Mouse (Mus musculus): ENCODE measurements around the gene Ttyh2.

The Ttyh2 gene

DNA sequence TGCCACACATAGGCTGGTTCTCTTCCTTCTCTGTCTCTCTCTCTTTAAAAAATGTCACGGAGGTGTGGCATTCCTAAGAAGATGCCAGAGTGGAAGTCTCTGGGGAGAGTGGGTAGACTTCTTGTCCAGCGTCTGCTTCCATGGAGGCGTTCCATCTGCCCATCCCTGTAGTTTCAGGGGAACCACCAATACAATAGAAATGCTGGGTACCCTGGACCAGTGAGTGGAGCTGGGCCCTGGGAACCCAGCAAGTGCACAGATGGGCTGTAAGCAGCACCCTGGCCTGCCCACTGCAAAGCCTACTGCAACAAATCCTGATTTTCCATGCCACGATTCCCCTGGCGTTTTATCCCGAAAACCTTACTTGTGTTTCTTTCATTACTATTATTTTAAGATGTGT lies 39.3 kb downstream of the Ttyh2 start:
- DNase-seq, result no peak

DNA sequence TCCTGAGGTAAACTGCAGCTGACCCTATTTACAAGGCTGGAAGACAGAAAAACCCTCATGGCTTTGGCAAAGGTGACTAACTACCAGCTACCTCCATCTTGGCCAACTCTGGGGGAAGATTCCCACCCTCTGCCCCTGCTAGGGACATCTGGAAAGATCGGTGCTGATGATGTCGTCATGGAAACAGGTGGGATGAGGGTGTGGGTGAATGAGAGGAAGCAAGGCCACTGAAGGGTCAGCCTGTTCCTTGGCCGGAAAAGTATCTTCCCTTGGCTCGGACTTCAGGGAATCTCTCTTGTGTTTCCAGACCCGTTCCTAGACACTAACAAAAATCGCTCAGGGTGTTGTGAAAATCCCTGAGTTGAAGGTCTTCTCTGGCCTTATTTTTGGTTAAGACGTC lies 40.3 kb downstream of the Ttyh2 start:
- DNase-seq, result no peak

DNA sequence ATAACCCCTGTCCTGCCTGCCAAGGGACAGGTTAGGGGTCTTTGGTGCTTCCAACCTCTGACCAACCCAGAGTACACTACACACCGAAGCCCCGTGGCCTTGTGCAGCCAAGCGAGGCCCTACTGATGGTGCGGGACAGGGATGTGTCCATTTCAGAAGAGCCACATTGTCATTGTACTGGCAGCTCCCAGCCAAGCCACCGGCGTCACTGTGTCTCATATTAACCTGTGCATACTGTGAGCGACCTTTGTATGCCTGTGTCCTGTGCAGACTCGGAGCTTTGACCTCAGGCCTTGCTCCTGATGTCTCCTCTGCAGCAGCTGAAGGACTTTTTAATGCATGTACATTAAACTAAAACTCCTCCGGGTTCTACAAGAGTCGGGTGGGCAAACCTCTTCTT lies 45.3 kb downstream of the Ttyh2 start:
- no peak for DNase-seq

DNA sequence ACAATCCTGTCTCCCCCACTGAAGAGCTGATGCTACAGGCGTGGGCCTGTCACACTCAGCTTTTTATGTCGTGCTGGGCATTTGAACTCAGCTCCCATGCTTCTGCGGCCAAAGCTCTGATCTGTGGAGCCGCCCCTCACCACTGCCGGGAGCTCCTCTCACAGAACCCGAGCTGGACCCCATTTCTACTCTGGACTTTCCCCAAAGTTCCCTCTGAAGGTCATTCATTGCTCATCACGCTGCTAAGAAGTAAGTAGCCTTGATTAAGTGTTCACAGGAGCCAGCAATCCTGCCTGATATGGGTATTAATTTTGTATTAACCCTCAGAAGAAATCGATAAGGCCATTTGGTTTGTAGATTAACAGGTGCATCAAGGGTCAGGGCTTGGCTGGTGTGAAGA lies 47.2 kb downstream of the Ttyh2 start:
- no peak for DNase-seq

DNA sequence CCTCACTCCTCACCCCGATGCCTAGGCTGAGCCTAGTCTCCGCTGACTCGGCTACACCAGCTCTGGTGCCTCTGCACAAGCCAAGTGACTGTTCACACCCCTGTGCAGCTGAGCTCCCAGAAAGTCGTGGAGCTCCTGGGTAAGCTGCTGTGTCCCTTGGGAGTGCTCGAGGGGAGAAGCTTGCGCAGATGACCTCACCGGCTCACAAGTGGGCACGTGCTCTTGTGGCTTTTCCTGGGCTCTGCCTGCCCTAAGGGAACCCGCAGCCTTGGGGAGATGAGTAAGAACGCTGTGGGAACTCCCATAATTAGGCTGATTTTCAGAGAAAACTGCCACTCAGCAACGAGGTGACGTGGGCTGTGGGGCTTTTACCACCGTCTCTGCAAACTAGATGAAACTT lies 47.8 kb downstream of the Ttyh2 start:
- DNase-seq, result no peak

DNA sequence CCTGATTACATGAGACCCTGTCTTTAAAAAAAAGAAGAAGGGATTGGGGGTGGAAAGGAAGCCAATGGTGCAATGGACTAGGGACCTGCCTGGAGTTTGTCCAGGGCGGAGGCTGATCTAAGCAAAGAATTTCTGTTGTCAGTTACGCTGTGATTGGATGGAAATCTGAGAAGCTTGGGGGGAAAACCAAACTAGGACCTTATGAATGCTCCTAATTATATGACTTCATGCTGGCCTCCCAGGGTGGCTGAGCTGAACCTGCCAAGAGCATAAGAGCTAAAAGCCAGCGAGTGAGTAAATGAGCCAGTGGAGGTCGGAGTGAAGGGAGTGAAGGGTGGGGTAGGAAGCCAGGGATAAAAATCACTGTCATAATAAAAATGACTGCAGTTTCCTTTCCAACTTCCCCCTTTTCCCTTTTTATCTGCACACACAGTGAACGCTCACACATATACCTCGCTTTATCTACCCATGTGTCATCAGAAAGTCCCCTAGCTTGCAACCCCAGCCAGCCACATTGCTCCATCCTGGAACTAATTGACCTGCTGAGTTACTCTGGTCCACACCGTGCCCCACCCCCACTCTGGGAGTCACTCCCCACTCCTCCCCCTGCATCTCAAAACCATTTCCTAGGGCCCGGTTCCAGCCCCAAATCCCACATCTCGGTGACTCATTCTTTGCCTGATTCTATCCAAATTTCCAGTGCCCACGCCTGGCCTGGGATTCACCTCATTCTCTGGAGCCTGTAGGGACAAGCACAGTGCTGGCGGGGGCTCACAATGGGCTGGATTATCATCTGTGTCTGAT lies 49.8 kb downstream of the Ttyh2 start:
- DNase-seq, result peak; percentile 48

DNA sequence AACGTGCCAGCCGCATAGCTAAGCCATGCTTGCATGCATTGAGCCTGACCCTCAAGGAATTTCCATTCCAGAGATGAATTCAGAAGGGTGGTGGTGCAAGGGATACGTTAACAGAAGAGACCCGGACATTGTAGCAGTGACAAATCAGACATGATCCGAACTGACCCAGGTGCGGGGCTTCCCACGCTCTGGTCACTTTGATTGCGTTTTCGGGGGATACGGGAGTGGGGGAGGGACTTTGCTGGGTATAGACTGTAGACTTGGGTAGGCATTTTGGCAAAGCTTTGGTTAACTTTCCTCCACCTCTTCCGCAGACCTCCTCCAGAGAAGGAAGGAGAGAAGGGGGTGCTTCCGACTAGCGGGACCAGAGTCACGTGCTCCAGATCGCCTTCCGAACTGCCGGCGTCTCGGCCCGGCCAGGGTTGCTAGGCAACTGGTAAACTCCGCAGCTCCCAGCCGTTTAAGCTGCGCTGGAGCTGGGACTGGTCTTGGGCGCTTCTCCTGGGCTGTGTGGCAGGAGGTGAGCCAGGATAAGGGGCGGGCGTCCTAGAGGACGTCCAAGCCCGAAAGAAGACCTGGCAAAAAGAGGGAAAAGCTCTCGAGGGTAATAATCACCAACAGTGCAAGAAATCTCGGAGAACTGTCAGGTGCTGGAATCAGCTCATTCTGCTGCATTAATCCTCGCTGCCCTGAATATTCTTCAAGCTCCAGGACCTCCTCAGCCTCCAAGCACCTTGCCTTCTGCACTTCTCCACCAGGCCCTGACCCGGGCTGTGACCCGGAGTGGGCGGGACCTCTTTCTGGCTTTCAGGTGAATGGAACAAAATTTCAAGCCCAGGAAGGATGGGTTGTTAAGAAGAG lies 52.0 kb downstream of the Ttyh2 start, which contains the start of gene Dnaic2:
Gene Dnaic2, plus strand, starts transcription at position 444 of the 861 bp plus-strand sequence.
- peak; percentile 56 for DNase-seq

DNA sequence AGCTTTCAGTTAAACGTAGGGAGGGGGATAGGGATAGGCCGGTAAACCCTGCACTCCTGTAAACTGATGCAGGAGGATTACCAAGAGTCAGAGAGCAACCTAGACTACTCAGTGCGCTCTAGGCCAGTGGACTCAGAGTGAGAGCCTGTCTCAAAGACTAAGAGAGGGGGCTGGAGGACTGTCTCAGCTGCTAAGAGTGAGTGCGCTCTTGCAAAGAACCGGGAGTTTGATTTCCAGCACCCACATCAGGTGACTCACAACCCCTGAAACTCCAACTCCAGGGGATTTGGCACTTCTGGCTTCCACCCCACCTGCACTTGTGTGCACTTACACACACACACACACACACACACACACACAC lies 52.6 kb downstream of the Ttyh2 start:
- DNase-seq, result no peak

DNA sequence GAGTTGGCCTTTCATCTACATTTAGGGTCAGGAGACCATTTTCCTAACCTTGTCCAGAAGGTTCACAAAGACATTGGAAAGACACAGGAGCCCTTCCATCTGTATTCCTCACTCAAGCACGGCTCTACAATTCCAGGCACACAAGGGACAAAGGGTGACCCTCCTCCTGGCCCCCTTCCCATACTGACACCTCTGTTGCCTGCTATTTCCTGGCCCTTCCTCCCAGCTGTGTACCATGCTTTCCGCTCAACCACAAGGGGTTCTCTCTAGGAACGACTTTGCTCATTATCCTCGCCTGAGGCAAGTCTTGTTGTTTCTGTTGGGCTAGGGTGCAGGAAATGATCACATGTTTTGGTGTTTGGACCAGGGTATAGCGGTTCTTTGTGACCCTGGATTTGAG lies 53.1 kb downstream of the Ttyh2 start:
- DNase-seq, result no peak

DNA sequence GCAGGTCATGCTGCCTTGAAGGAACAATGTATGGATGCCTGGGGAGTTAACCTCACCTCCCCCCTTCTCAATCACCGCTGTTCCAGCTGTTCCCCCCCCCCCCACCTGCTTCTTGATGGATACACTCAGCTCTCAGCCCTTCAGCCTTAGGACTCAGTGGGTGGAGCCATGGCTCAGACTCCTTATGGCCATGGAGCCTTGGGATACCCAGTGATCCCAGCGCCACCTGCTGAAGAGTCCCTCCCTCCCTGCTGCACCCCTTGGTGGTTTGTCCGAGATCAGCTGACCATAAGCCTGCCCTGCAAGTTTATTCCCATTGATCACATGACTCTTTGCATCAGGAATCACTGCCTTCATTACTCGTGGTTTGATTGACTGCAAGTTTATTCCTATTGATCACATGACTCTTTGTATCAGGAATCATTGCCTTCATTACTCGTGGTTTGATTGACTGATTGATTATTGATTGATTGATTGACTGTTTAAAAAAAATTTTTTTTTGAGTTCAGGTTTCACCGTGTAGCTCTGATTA lies 54.7 kb downstream of the Ttyh2 start:
- no peak for DNase-seq

DNA sequence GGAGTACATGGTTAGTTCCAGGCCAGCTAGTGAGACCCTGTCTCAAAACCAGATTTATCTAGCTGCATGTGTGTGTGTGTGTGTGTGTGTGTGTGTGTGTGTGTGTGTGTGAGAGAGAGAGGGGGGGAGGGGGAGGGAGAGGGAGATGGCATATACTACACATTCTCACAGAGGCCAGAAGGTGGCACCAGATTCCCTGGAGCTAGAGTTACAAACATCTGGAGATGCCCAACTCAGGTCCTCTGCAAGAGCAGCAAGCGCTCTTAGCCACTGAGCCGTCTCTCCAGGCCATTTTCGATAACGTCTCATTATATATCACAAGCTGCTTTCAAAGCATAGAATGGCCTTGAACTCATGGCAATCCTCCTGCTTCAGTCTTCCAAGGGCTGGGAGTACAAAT lies 56.5 kb downstream of the Ttyh2 start:
- no peak for DNase-seq

DNA sequence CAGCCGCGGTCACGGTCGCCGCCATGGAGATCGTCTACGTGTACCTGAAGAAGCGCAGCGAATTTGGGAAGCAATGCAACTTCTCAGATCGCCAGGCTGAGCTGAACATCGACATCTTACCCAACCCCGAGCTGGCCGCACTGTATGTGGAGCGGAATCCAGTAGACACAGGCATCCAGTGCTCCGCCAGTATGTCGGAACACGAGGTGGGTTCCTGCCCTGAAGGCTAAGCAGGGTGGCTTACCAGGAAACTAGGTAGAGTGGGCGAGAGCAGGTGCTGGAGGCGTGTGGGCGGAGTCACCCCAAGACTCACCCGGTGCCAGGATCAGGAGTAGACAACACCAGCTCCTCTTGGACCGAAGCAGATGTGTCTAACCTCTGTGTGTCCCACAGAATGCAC lies 57.7 kb downstream of the Ttyh2 start:
- no peak for DNase-seq

DNA sequence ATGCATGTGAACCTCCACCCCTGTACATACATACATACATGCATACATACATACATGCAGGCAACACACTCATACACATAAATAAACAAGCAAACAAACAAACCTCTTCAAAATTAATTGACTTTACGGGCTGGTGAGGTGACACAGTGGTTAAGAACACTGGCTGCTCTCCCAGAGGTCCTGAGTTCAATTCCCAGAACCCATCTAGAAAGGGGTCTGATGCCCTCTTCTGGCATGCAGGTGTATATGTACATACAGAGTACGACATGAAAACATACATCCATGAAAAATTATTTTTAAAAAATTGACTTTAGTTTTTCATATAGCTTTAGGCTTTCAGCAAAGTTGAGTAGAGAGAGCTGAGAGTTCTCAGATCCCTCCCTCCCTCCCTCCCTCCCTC lies 60.9 kb downstream of the Ttyh2 start:
- no peak for DNase-seq

DNA sequence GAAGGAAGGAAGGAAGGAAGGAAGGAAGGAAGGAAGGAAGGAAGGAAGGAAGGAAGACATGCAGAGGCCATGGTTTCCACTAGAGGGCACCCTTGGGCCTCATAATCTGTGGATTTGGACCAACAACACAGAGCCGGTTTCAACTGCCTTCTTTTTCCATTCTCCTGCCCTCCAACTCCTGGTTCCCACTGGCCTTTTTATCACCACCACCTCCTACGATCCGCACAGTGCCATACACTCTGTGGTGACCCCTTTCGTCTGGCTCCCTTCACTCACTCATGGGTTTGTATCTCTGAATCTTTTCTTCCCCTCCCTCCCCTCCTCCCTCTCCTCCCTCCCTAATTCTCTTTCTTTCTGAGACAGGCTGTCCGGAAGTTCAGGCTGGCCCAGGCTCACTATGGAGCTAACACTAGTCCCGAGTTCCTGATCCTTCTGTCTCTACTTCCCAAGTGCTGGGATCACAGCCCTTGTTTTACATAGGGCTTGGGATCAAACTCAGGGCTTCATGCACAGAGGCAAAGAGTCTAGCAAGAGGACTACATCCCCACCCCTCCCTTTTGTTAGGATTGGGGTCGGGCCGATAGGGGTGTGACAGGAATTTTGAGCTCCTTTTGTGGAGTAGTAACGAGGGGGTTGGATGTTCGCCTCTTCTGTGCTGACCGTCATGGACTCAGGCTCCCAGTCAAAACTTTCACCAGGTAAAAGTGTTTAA lies 61.8 kb downstream of the Ttyh2 start:
- DNase-seq, result peak; percentile 78

DNA sequence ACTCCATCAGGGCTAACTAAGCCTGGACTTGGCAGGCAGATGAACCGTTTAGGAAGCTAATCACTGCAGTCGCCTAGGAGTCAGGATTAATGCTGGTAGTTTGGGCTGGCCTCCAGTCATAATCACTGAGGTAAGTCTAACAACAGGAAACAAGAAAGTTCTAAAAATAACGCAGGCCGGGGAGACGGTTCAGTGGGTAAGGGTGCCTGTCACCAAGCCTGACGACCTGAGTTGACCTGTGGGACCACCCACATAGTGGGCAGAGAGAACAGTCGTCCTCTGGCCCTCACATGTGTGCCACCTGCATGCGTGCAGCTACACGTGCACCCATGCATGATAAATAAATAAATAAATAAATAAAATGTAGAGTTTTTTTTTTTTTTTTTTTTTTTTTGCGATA lies 65.4 kb downstream of the Ttyh2 start:
- DNase-seq, result no peak

DNA sequence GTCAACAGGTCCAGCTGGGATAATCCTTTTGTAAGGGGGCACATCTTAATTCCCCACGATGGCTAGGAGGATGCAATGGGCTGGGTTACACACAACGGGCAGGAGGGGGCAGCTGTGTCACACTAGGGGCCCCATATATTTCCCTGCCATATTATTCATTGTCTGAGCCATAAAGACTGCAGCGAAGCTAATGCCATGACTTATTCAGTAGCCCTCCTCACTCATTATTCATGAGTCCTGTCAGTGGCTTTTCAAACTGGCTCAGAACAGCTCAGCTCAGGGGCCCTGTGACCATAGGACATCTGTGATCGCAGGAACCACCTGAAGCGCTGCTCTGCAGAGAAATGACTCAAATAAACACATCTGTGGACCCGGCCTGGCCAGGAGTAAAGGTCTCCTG lies 66.2 kb downstream of the Ttyh2 start:
- DNase-seq, result no peak

DNA sequence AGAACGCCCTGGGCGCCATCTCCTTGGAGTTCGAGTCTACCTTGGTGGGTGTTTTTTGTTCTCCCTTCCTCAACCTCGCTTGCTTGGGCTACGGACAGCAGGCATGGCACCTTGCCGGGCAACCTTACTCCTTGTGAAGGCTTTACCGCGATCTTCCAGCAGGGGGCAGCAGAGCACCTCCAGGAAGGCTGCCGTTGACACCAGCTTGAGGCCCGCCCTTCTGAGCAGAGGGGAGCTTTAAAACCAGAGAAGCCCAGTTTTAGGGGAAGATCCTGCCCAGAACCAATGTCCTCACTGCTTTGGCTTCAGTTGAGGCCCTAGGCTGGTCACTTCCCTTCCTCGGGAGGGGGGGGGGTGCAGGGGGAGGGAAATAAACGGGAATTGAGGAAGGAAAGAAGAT lies 69.9 kb downstream of the Ttyh2 start:
- peak; percentile 95 for DNase-seq

DNA sequence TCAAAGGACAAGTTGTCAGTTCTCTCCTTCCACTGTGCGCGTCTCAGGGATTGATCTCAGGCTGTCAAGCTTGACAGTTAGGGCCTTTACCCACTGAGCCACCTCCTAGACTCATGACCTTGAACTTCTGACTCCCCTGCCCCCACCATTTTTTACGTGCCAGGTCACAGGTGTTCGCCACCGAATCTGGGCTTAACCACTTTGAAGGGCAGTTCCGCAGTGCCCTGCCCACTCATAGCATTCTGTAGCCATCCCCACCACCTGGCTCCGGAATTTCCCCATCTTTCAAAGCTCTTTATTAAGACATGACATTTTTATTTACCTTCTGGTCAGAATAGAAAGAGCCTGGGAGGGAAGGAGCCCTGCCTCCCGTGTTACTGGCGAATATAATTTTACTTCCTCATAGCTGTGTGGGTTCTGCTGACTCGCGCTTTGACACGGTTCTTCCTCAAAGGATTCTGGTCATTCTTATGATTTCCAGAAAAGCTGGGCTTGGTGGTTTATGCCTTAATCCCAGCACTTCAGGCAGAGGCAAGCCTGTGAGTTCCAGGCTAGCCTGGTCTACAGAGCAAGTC lies 72.4 kb downstream of the Ttyh2 start:
- no peak for DNase-seq

DNA sequence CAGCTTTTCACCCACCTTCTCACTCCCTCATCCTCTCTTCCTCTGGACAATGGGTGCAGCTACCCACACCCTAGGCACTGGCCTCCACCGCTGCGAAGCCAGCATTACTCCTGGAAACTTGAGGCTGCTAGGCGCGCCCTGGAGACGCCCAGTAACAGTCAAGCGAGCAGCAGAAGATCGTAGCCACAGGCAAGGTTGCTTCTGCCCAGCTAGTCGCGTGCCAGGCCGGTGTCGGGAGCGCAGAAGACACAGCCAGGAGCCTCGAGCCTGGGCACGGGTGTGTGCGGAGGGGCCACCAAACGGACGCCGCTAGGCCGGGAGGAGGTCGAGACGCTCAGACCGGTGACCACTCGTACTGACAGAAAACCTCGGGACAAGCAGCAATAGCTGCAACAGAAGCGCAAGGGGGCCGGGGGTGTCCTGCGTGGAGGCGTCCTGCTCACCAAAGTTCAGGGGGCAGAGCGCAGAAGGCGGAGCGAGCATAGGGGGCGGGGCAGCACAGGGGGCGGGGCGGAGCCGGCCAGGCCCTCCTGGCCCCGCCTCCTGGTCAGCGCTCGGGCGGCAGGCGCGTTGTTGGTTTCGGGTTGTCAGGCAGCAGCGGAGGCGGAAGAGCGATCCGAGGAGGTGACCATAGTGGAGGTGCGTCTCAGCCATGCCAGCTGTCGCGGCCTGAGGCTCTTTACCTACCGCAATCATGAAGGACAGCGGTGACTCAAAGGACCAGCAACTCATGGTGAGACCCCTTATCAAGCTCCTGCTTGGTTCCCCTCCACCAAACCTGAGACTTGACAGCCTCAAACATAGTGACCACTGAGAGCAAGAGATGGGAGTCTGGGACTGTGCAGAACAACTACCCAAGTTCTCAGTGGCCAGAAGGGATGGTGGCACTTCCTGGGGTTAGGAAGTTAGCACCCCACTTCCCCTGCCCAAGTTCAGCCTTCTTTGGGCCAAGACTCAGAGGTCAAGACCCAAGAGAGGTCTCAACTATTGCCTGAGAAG lies 89.9 kb downstream of the Ttyh2 start, which contains the start of gene Kif19a:
Gene Kif19a, plus strand, starts transcription at position 569 of the 999 bp plus-strand sequence.
- no peak for DNase-seq

DNA sequence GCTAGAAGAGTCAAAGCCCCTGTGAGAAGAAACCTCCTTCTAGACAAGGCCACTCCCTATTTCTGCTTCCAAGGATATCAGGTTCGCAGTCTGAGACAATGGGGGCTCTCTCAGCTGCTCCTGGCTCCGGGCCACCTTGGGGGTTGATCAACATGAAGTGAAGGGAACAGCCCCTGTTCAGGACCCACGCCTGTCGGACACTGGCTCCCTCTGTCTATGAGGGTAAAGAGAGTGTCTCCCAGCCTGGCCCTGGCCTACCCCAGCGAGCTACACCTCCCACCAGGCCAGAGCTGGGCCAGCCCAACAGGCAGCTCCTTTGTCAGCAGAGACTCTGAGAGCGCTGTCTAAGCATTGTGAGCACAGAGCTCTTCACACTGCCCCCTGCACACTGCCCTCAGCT lies 94.7 kb downstream of the Ttyh2 start:
- no peak for DNase-seq

Measured in cerebellum, adult 9-10 months (tissue).